Mouse (Mus musculus) liver, adult 2 months (tissue): Measurements from ENCODE around the gene Stard3nl. TPM values are rescaled to one million over a fixed set of nuclear protein-coding genes. Genes with fewer than 3 reads are reported as not detected.
A peak's percentile ranks its signal among the peaks of the same experiment; 100 is the strongest.

Source experiments
- DNase-seq: peaks from one replicate; pipeline ENCODE4 v3.0.0-alpha.2; 2011; ENCODE audit warnings: low read depth, low spot score; ENCODE audit errors: extremely low read depth
- H3K27ac ChIP-seq: fragments of 200-500 bp; replicated peaks from 2 replicates; pipeline ENCODE4 v1.5.1; 2012; ENCODE audit warnings: low read depth, mild to moderate bottlenecking, control low read depth, inconsistent platforms, low read length; ENCODE audit not compliant: insufficient read depth
- H3K27me3 ChIP-seq: fragments of 200-500 bp; 2 replicates; pipeline ENCODE4 v1.6.1; 2012; ENCODE audit warnings: mild to moderate bottlenecking, moderate library complexity, low read length, inconsistent platforms; ENCODE audit not compliant: control insufficient read depth, insufficient read depth
- H3K36me3 ChIP-seq: fragments of 200-500 bp; 2 replicates; pipeline ENCODE4 v1.6.1; 2012; ENCODE audit warnings: low read length, inconsistent platforms; ENCODE audit not compliant: control insufficient read depth, insufficient read depth
- H3K4me1 ChIP-seq: fragments of 200-500 bp; 2 replicates; pipeline ENCODE4 v1.6.1; 2011; ENCODE audit warnings: low read length; ENCODE audit not compliant: control insufficient read depth, insufficient read depth
- H3K4me3 ChIP-seq: fragments of 200-500 bp; 2 replicates; pipeline ENCODE4 v1.5.1; 2011; ENCODE audit warnings: low read depth, mild to moderate bottlenecking, control low read depth, low read length, moderate library complexity; ENCODE audit not compliant: insufficient read depth
- H3K79me2 ChIP-seq: fragments of 200-500 bp; 2 replicates; pipeline ENCODE4 v1.6.1; 2012; ENCODE audit warnings: inconsistent platforms, mild to moderate bottlenecking, low read length, moderate library complexity; ENCODE audit not compliant: control insufficient read depth, insufficient read depth
- H3K9ac ChIP-seq: fragments of 200-500 bp; 2 replicates; pipeline ENCODE4 v1.6.1; 2012; ENCODE audit warnings: low read depth, mild to moderate bottlenecking, control low read depth, inconsistent platforms, low read length
- CTCF ChIP-seq: fragments of 200-500 bp; IDR thresholded peaks from 2 replicates; pipeline ENCODE4 v1.5.1; 2011; ENCODE audit warnings: low read depth, low read length, control low read depth
- POLR2A ChIP-seq: fragments of 200-500 bp; IDR thresholded peaks from 2 replicates; pipeline ENCODE4 v1.6.1; 2011; ENCODE audit warnings: low read length, control low read depth; ENCODE audit not compliant: insufficient read depth; ENCODE audit errors: extremely low read depth
- WGBS: fragments of 180-500 bp; shearing (Covaris S2); methylation state at CpG from one replicate; pipeline ENCODE4 v1.1.7; 2018; 5-methylcytosine and 5-hydroxymethylcytosine counted together
- polyA plus RNA-seq: library from polyadenylated mRNA; depleted of rRNA; stranded (reverse); fragments of >200 nt; gene quantifications from 2 replicates; pipeline ENCODE4 v1.2.3, GENCODE M21; 2012; rRNA removed
- total RNA-seq: library from RNA; depleted of rRNA; stranded (reverse); fragments of >200 nt; gene quantifications from 2 replicates; pipeline ENCODE4 v1.2.3, GENCODE M21; 2014; rRNA removed

Stard3nl gene
- total RNA-seq, result 15.0 and 17.5 TPM in 2 replicates
- polyA plus RNA-seq, result 6.9 and 8.5 TPM in 2 replicates

- Histone ChIP-seq H3K27ac (peak within 1 kb of the TSS; percentile 80), H3K79me2 (no peaks in the 10 kb centered on the region; the same call in 1 of the 2 replicates), H3K36me3 (no peaks in the 10 kb centered on the region), H3K9ac (peak within 1 kb of the TSS; percentile 83), H3K4me3 (peak within 1 kb of the TSS; percentile 77), H3K4me1 (peaks cover 5% of the 10 kb centered on the region), H3K27me3 (no peaks in the 10 kb centered on the region)
- peak; percentile 96 for DNase-seq
- WGBS, result under 1% methylated on average over 37 of the region's 37 CpGs
- TF ChIP-seq CTCF (no peak), POLR2A (no peak; the same call in 1 of the 2 replicates)
Measured at GRCm38 (mm10) chr13:19395688-19396354, at the start of gene Stard3nl. Stard3nl (minus strand) TSS chr13:19395795.

- DNase-seq, result no peak
- Histone ChIP-seq H3K79me2 (no peaks in the 10 kb centered on the region), H3K36me3 (no peaks in the 10 kb centered on the region), H3K9ac (no peak overlapping the region), H3K27me3 (no peaks in the 10 kb centered on the region), H3K4me3 (no peak overlapping the region), H3K4me1 (no peaks in the 10 kb centered on the region), H3K27ac (no peak overlapping the region)
- 67% methylated on average over 10 of the region's 10 CpGs for WGBS
- TF ChIP-seq CTCF, result peak; percentile 19; the same call in 1 of the 2 replicates
- no peak for TF ChIP-seq POLR2A
Measured at GRCm38 (mm10) chr13:19438040-19438439, 42.4 kb upstream of the Stard3nl start.

DNA sequence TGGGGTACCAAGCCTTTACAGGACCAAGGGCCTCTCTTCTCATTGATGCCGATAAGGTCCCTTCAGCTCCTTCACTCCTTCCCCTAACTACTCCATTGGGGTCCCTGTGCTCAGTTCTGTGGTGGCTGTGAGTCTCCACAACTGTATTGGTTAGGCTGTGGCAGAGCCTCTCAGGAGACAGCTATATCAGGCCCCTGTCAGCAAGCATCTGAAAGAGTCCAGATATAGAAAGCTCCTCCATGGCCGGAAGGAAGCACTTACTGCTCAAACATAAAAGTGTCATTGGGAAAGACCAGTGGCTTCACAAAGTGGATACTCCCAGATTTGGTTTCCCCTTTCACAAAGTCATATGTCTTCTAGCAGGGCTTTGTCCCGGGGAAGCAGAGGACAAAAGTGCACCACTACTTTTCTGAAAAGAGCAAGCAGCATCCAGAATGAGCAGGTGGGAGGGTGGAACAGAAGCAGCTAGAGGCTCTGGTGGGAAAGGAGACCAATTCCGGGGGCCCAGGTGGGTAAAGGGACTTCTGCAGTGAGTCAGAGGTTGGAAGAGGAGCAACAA is 34.3 kb upstream of the Stard3nl start:
- H3K79me2 ChIP-seq, result no peaks in the 10 kb centered on the region
- H3K4me1 ChIP-seq, result no peaks in the 10 kb centered on the region
- TF ChIP-seq CTCF, result no peak
- no peak for TF ChIP-seq POLR2A
- no peak overlapping the region for H3K4me3 ChIP-seq
- no peaks in the 10 kb centered on the region for H3K36me3 ChIP-seq
- no peak overlapping the region for H3K27ac ChIP-seq
- no peak overlapping the region for H3K9ac ChIP-seq
- WGBS, result 82% methylated on average over 4 of the region's 4 CpGs
- DNase-seq, result no peak
- no peaks in the 10 kb centered on the region for H3K27me3 ChIP-seq

DNA sequence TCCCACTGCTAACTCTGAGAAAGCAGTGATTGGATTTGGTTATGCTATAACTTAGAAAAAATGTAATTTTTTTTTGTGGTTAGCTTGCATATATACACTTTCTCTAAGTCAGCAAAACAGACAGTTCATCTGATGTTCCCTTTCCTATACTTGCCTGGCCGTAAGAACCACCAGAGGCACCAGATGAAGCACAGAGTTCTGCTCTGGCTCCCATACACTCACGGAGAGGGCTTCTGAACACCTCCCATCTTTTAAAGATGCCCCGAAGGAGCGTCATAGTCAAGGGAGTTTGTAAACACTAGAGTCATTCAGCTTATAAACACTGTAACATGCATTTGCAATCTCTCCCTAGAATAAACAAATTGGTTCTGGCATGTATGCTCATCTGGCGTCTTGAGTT is 32.5 kb upstream of the Stard3nl start:
- DNase-seq, result no peak
- H3K27me3 ChIP-seq, result no peaks in the 10 kb centered on the region
- TF ChIP-seq POLR2A (no peak), CTCF (no peak)
- H3K4me1 ChIP-seq, result no peaks in the 10 kb centered on the region
- H3K79me2 ChIP-seq, result no peaks in the 10 kb centered on the region
- H3K27ac ChIP-seq, result no peak overlapping the region
- H3K9ac ChIP-seq, result no peak overlapping the region
- 77% methylated on average over 5 of the region's 5 CpGs for WGBS
- H3K36me3 ChIP-seq, result no peaks in the 10 kb centered on the region
- H3K4me3 ChIP-seq, result no peak overlapping the region

- Histone ChIP-seq H3K27me3 (no peaks in the 10 kb centered on the region), H3K4me1 (no peaks in the 10 kb centered on the region), H3K36me3 (no peaks in the 10 kb centered on the region), H3K9ac (no peak overlapping the region), H3K4me3 (no peak overlapping the region), H3K79me2 (no peaks in the 10 kb centered on the region), H3K27ac (no peak overlapping the region)
- 94% methylated on average over 4 of the region's 4 CpGs for WGBS
- TF ChIP-seq POLR2A, result no peak
- no peak for TF ChIP-seq CTCF
- no peak for DNase-seq
Measured at GRCm38 (mm10) chr13:19424563-19424962, 29.0 kb upstream of the Stard3nl start.

- no peak overlapping the region for H3K9ac ChIP-seq
- DNase-seq, result no peak
- 80% methylated on average over 1 of the region's 1 CpGs for whole genome bisulfite sequencing
- no peaks in the 10 kb centered on the region for H3K36me3 ChIP-seq
- no peaks in the 10 kb centered on the region for H3K79me2 ChIP-seq
- no peaks in the 10 kb centered on the region for H3K27me3 ChIP-seq
- no peak overlapping the region for H3K4me3 ChIP-seq
- TF ChIP-seq POLR2A, result no peak
- no peak for TF ChIP-seq CTCF
- no peaks in the 10 kb centered on the region for H3K4me1 ChIP-seq
- no peak overlapping the region for H3K27ac ChIP-seq
Measured at GRCm38 (mm10) chr13:19422521-19422920, 26.9 kb upstream of the Stard3nl start.
